Mouse (Mus musculus) adrenal gland, postnatal 4 days (tissue): Measurements from ENCODE around the gene Evi5. TPM values are rescaled to one million over a fixed set of nuclear protein-coding genes. Genes with fewer than 3 reads are reported as not detected.
"Not testable (repeated sequence)": the region's sequence is repeated elsewhere in the genome, so short reads cannot be mapped to it uniquely, and the experiment has no call there.

ENCODE experiments used
- DNase-seq, 2 experiments: peaks; one replicate each; pipeline ENCODE4 v3.0.0; 2021 to 2022; ENCODE audit warnings: low spot score in 2 of 2, mixed read lengths in 2 of 2
- long read RNA-seq, 2 experiments: library from polyadenylated mRNA; stranded (forward); transcript quantifications; one replicate each; pipeline ENCODE4 v2.0.0; 2021
- total RNA-seq, 2 experiments: library from RNA; stranded (reverse); gene quantifications; 2 replicates each; pipeline ENCODE4 v1.2.3; 2021

The Evi5 gene
- 10 to 100 TPM; 69.9 to 75.1 TPM for total RNA-seq
- long read RNA-seq, experiment 1, partial matches to known transcripts, result 4 of 10 reads
- long read RNA-seq, experiment 1, other reads (novel, unspliced or antisense), result 6 of 10 reads
- long read RNA-seq, experiment 2, partial matches to known transcripts, result 47 of 67 reads
- long read RNA-seq, experiment 2, other reads (novel, unspliced or antisense), result 19 of 67 reads

GRCm38 (mm10) chr5:107874561-107875260 lies at the start of gene Evi5:
TSS of gene Evi5 (minus strand) at chr5:107875107.
- DNase-seq, result no peak

GRCm38 (mm10) chr5:107924564-107924963 lies 49.7 kb upstream of the Evi5 start:
- no peak for DNase-seq

- no peak for DNase-seq
Measured at GRCm38 (mm10) chr5:107922836-107923235, 47.9 kb upstream of the Evi5 start.

- DNase-seq, result no peak
Measured at GRCm38 (mm10) chr5:107921400-107922252, 46.7 kb upstream of the Evi5 start.

GRCm38 (mm10) chr5:107915280-107915679 lies 40.4 kb upstream of the Evi5 start:
- DNase-seq, result no peak

- no peak for DNase-seq
Measured at GRCm38 (mm10) chr5:107911012-107911411, 36.1 kb upstream of the Evi5 start.

- no peak for DNase-seq
Measured at GRCm38 (mm10) chr5:107910084-107910616, 35.2 kb upstream of the Evi5 start.

- DNase-seq, result no peak
Measured at GRCm38 (mm10) chr5:107909668-107910067, 34.8 kb upstream of the Evi5 start.

- DNase-seq, result no peak
Measured at GRCm38 (mm10) chr5:107908514-107909110, 33.7 kb upstream of the Evi5 start.

- DNase-seq, result no peak
Measured at GRCm38 (mm10) chr5:107904325-107904724, 29.4 kb upstream of the Evi5 start.

- peak in 1 of 2 experiments; percentile 4 for DNase-seq
Measured at GRCm38 (mm10) chr5:107901014-107901615, 26.2 kb upstream of the Evi5 start.

GRCm38 (mm10) chr5:107900206-107901013 lies 25.5 kb upstream of the Evi5 start, which contains the start of gene Rpl5:
TSS of gene Rpl5 (plus strand) at chr5:107900502.
- DNase-seq, result peak; percentile 87 to 90

- DNase-seq, result no peak
Measured at GRCm38 (mm10) chr5:107896265-107896664, 21.4 kb upstream of the Evi5 start.

- no peak for DNase-seq
Measured at GRCm38 (mm10) chr5:107894676-107895075, 19.8 kb upstream of the Evi5 start.

GRCm38 (mm10) chr5:107891515-107891914 lies 16.6 kb upstream of the Evi5 start:
- DNase-seq, result not testable (repeated sequence)

- DNase-seq, result no peak
Measured at GRCm38 (mm10) chr5:107889994-107890888, 15.3 kb upstream of the Evi5 start.

GRCm38 (mm10) chr5:107880710-107881109 lies 5.8 kb upstream of the Evi5 start:
- no peak for DNase-seq

- no peak for DNase-seq
Measured at GRCm38 (mm10) chr5:107877053-107877452, 2.1 kb upstream of the Evi5 start.

GRCm38 (mm10) chr5:107875261-107875611 lies 329 bp upstream of the Evi5 start:
- DNase-seq, result no peak
